Mouse (Mus musculus) yolk sac, embryonic 10.5 days (tissue): Measurements from ENCODE around the gene Olfr350.

ENCODE experiments used
- DNase-seq: peaks from one replicate; pipeline ENCODE4 v3.0.0-alpha.2; 2017; ENCODE audit warnings: low spot score

Gene Olfr350

DNA sequence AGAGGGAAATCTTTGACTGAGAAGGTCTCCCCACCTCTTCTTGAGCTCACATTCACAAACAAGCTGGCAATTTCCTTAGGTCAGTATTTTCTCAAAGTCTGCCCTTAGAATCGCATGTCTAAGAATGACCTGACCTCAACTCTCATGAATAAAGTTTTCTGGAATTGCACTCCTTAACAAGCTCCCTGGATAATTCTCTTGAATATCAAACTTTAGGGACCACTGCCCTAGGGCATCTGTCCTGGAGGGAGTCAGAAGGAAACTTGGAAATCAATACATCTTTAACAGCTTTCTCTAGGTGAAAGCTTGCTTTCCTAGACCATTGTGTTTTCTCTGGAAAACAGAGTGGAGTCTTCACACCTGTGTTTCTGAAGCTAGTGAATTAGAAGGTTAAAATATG is at the start of gene Olfr350:
Olfr350 (plus strand) TSS at position 301 of the 400 bp plus-strand sequence.
- DNase-seq: no peak

DNA sequence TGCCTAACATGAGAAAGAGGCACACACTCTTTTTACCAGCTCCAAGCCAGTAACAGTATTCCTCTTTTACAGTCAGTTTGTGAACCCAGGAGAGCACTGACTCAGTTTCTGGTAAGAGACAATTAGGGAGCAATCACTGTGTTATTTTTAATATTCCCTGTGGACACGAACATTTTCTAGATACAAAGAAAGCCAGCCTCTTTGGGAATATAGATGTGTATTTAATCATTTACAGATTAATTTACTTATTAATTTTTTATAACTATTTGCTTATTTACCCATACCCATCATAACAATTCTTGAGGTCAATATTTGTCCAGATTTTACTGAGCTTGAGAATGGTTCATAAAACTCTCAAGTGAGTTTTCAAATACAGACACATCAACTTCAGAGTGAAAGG is 29.2 kb upstream of the Olfr350 start, which contains the start of gene Olfr3:
Olfr3 (minus strand) TSS at position 101 of the 400 bp plus-strand sequence.
- DNase-seq: no peak

DNA sequence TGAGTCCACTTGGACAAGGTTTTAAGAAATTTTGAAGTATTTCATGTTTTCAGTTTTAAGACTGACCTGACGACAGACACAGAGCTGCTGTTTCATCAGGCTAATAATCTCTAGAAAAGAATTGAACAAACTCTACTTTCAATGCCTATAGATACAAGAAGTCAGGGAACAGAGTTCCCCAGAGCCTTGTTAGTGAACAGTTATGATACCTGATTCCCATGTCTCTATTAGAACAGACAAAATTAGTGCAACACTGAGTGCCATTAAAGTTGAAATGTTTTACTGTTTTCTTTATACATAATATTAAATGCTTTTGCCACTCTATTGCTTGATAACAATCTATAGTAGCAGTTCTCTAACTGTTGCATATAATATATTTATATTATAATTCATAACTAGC is 16.4 kb downstream of the Olfr350 start, which contains the start of gene Olfr351:
Olfr351 (minus strand) TSS at position 101 of the 400 bp plus-strand sequence.
- DNase-seq: no peak

DNA sequence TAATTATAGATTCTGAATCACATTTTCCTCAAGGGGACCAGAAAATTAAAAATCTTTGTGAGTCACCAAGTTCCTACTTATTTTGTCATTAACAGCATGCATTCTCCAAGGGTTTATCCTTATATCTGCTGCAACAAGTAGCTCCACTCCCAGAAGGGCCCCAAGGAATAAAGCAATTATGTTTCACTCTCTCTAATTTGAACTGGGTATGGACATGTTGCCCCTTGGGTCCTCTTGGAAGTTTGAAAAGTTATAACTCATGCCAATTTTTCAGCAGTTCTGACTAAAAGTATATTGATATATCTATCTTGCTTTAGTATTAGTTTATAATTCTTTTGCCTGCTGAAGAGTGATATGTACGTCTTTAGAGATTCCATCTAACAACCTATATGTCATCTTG is 22.1 kb downstream of the Olfr350 start, which contains the start of gene Olfr352:
Olfr352 (plus strand) TSS at position 301 of the 400 bp plus-strand sequence.
- no peak for DNase-seq

DNA sequence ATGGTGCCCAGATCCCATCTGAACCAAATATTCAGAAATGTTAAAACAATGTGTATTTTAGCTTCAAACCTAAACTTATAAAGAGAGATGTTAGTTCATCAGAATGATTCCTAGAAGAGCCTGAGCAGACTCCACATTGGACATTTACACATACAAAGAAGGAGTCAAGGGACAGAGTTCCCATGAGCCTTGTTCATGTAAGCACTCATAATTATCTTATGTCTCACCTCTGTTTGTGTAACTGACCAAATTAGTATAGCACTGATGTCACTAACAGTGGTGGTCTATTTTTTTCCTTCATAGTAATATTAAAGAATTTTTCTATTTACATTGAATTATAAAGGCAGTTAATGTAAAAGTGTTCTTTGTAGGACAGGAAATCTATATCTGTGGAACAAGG is 46.7 kb downstream of the Olfr350 start, which contains the start of gene Olfr353:
Olfr353 (minus strand) TSS at position 101 of the 400 bp plus-strand sequence.
- no peak for DNase-seq

DNA sequence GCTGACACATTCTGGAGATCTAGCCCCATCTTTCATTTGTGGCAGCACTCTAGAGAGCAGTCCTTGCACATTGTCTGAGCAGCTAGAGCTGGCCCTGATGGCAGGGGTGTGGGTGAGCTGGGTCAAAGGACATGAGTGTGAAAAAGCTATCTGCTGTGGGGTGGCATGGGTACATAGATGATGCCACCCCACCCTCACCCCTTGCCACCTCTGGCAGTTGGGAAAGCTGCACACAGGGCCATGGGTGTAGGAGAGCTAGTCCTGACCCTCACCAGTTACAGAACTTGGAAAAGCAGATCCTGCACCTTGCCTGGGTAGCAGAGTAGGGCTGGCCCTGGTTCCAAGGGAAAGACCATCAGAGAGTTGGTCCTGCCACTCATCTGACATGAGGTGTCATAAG is 51.0 kb downstream of the Olfr350 start:
- DNase-seq: no peak
